Mouse (Mus musculus) thymus, adult 2 months (tissue): Measurements from ENCODE around the gene Kirrel. TPM values are rescaled to one million over a fixed set of nuclear protein-coding genes. Genes with fewer than 3 reads are reported as not detected.

ENCODE experiments used
- DNase-seq: peaks from one replicate; pipeline ENCODE4 v3.0.0; 2021
- H3K27ac ChIP-seq: fragments of 200-500 bp; 2 replicates; pipeline ENCODE4 v1.5.1; 2012; ENCODE audit warnings: low read length, control low read depth; ENCODE audit not compliant: control insufficient read depth, insufficient read depth
- H3K27me3 ChIP-seq: fragments of 200-500 bp; 2 replicates; pipeline ENCODE4 v1.6.1; 2012; ENCODE audit warnings: mild to moderate bottlenecking, low read length, moderate library complexity, mixed read lengths; ENCODE audit not compliant: control insufficient read depth, insufficient read depth
- H3K36me3 ChIP-seq: fragments of 200-500 bp; 2 replicates; pipeline ENCODE4 v1.6.1; 2012; ENCODE audit warnings: mild to moderate bottlenecking, low read length, moderate library complexity; ENCODE audit not compliant: control insufficient read depth, insufficient read depth
- H3K4me1 ChIP-seq: fragments of 200-500 bp; replicated peaks from 2 replicates; pipeline ENCODE4 v1.6.1; 2012; ENCODE audit warnings: low read length; ENCODE audit not compliant: control insufficient read depth, insufficient read depth
- H3K4me3 ChIP-seq: fragments of 200-500 bp; 2 replicates; pipeline ENCODE4 v1.5.1; 2012; ENCODE audit warnings: mild to moderate bottlenecking, low read length, control low read depth, moderate library complexity; ENCODE audit not compliant: control insufficient read depth, insufficient read depth
- CTCF ChIP-seq: fragments of 200-500 bp; IDR thresholded peaks from 2 replicates; pipeline ENCODE4 v1.5.1; 2012; ENCODE audit warnings: mild to moderate bottlenecking, control low read depth, low read length, moderate library complexity, borderline replicate concordance; ENCODE audit not compliant: control insufficient read depth, poor library complexity, insufficient read depth; ENCODE audit errors: extremely low read depth
- POLR2A ChIP-seq: fragments of 200-500 bp; IDR thresholded peaks from 2 replicates; pipeline ENCODE4 v1.6.1; 2012; ENCODE audit warnings: mild to moderate bottlenecking, low read length, control low read depth, moderate library complexity; ENCODE audit not compliant: control insufficient read depth, poor library complexity, insufficient read depth; ENCODE audit errors: extremely low read depth
- WGBS: fragments of 180-500 bp; shearing (Covaris S2); methylation state at CpG from one replicate; pipeline ENCODE4 v1.1.7; 2018; 5-methylcytosine and 5-hydroxymethylcytosine counted together
- polyA plus RNA-seq: library from polyadenylated mRNA; depleted of rRNA; stranded (reverse); fragments of >200 nt; gene quantifications from 2 replicates; pipeline ENCODE4 v1.2.3, GENCODE M21; 2012; rRNA removed

The Kirrel gene
- polyA plus RNA-seq: 2.6 and 2.9 TPM in 2 replicates

DNA sequence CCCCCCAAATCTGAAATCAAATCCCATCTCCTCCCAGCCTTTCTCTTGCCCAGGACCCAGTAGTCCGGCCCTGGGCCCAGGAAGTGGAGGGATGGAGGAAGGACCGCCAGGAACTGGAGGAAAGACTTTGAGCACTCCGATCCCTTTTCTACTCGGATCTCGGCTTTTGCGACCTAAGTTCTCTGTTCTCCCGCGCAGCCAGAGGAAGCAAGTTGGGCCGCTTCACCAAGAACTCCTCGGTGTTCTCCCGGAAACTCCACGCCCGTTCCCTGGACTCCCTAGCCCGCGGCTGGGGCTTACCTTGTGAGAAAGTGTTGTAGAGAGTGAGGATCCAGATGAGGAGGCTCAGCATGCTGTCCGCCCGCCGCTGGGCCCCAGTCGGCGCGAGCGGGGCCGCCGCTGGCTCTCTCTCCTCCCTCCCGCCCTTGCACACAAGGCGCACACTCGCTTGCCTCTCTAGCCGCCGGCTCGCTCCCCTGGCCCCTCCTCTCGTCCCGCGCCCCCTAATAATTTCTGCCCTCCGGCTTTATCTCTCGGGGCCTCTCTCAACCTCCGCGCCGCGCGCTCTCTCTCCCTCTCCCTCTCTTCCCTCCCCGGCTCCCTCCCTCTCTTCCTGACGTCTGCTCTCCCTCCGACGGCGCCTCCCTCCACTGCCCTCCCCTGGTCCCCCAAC lies at the start of gene Kirrel:
TSS of gene Kirrel (minus strand) at position 652 of the 673 bp plus-strand sequence.
- TF ChIP-seq CTCF (no peak), POLR2A (0 out of 2 replicates have a peak, but pooled peaks have one; percentile 4)
- peak; percentile 39 for DNase-seq
- no peak within 1 kb of the TSS for H3K27ac ChIP-seq

DNA sequence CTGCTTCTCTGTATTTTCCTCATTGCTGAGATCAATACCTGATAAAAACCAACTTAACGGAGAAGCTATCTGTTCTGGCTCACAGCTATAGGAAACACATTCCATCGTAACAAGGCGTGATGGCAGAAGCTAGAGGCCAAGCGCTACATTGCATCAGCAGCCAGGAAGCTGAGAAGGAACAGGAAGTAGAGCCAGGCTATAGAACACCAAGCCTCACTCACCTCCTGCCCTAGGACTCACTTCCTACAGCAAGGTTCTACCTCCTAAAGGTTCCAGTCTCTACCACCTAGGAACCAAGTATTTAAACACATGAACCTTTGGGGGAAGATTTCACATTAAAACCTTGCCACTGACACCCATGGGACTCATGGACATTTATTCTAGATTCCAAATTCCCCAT lies 49.1 kb upstream of the Kirrel start:
- TF ChIP-seq POLR2A (no peak), CTCF (no peak)
- no peaks in the 10 kb centered on the region for H3K4me1 ChIP-seq
- H3K4me3 ChIP-seq: no peak overlapping the region
- no peak overlapping the region for H3K27ac ChIP-seq
- no peaks in the 10 kb centered on the region for H3K27me3 ChIP-seq
- DNase-seq: no peak
- WGBS: 83% methylated on average over 4 of the region's 4 CpGs
- no peaks in the 10 kb centered on the region for H3K36me3 ChIP-seq

More for the DNA sequence above, at the start of gene Kirrel:
- Histone ChIP-seq H3K4me3 (peak within 1 kb of the TSS; percentile 26), H3K4me1 (no peaks in the 10 kb centered on the region; the same call in 1 of the 2 replicates), H3K36me3 (no peaks in the 10 kb centered on the region), H3K27me3 (peaks cover 15% of the 10 kb centered on the region)
- WGBS: 2% methylated on average over 43 of the region's 45 CpGs

DNA sequence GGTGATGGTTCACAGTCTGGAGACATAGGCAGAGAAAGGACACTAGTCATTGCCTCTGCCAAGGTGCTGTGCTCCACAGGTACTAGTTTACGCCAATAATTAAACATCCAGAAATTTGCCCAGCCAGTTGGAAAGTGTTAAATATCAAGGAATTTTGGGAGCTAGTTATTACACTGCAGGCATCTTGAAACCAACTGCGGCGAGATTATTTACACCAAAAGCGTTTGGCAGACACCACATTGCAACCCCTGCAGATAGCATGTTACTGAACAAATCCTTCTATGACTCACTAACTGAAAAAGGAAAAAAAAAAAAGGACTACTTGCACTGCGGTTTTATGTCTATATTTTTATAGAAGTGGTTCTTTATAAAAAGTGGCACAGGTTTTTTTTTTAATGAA lies 47.8 kb upstream of the Kirrel start:
- 87% methylated on average over 5 of the region's 5 CpGs for WGBS
- Histone ChIP-seq H3K27ac (no peak overlapping the region), H3K4me3 (no peak overlapping the region), H3K27me3 (no peaks in the 10 kb centered on the region), H3K4me1 (no peaks in the 10 kb centered on the region), H3K36me3 (no peaks in the 10 kb centered on the region)
- TF ChIP-seq CTCF (no peak), POLR2A (no peak)
- DNase-seq: no peak

DNA sequence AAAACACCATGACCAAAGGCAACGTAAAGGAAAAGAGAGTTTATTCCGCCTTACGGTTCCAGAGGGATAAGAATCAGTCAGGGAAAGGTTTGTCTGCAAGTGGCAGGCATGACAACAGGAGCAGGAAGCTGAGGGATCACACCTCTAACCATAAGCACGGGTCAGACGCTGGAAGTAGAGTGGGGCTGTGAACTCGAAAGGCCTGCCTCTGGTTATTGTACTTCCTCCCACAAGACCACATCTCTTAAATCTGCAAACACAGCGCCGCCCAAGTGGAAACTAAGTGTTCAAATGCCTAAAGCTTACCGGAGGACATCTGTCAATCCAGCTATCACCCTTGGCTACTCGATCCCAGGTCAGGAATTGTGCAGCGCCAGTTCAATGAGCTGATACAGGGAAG lies 40.6 kb upstream of the Kirrel start:
- 39% methylated on average over 11 of the region's 11 CpGs for WGBS
- Histone ChIP-seq H3K27ac (no peak overlapping the region), H3K36me3 (no peaks in the 10 kb centered on the region), H3K4me3 (no peak overlapping the region), H3K4me1 (no peaks in the 10 kb centered on the region), H3K27me3 (no peaks in the 10 kb centered on the region)
- TF ChIP-seq CTCF (no peak), POLR2A (no peak)
- DNase-seq: no peak

DNA sequence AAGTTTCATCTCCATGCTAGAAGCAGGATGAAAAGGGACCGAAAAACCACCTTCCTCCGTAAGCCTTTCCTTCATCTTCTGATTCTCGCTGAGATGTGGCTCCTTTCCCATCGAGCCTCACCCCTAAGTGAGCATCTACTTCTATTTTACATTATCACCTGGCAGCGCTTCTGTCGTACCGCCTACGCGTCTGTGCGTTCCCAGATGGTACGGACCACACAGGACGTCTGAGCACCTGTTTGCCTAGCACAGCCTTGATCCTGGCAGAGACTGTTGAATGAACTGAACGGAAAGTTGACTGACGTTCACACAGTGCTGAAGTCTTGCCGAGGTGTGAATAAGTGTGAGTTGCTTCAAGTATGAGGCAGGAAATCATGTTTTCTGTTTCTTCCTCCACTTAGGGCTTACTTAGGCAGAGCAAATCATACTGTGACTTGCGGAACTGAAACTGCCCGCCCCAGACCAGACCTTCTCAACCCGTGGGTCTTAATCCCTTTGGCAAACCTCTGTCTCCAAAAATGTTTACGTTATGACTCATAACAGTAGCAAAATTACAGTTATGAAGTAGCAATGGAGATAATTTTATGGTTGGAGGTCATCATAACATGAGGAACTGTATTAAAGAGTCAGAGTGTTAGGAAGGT lies 39.8 kb upstream of the Kirrel start:
- H3K4me1 ChIP-seq: no peaks in the 10 kb centered on the region
- DNase-seq: no peak
- no peak for TF ChIP-seq POLR2A
- no peak for TF ChIP-seq CTCF
- no peak overlapping the region for H3K4me3 ChIP-seq
- WGBS: 93% methylated on average over 19 of the region's 19 CpGs
- no peak overlapping the region for H3K27ac ChIP-seq
- H3K27me3 ChIP-seq: no peaks in the 10 kb centered on the region
- no peaks in the 10 kb centered on the region for H3K36me3 ChIP-seq

DNA sequence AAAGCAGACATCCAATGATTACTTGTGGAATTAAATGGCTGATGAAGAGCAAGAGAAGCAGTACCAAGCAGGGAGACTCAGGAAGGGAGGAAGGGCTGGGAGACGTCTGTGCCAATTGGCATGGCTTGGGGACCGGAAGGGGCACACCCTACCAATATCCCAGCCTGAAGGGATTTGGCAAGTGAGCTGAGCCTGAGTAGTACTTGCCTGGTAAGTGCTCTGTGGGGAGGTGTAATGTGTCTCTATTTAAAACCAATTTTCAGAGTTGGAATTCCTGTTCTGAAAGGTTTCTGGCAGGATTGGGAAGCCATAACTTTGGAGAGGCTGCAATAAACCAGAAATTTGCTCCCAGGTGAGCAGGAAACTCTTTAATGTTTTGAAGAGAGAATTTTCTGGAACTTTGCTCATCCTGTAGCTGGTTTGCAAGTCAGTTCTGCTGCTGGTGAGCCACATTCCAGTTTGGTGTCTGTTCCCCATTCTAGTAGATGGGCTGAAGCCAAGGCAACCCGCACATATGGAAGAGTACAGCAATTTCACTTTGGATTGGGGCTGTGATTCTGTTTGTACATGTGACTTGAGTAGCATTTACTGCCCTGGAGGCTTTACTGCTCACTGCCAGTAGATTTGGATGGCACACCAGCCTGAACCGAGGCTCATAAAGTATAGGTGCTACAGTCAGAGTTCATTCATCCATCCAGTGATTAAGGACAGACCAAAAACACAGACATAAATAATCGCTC lies 32.0 kb upstream of the Kirrel start:
- Histone ChIP-seq H3K36me3 (no peaks in the 10 kb centered on the region), H3K4me3 (no peak overlapping the region), H3K27ac (no peak overlapping the region), H3K27me3 (no peaks in the 10 kb centered on the region), H3K4me1 (no peaks in the 10 kb centered on the region)
- DNase-seq: no peak
- 96% methylated on average over 5 of the region's 5 CpGs for WGBS
- TF ChIP-seq CTCF (no peak), POLR2A (no peak)
